Mouse (Mus musculus) midbrain, embryonic 10.5 days (tissue): ENCODE data around the gene Nadk2. TPM values are rescaled to one million over a fixed set of nuclear protein-coding genes. Genes with fewer than 3 reads are reported as not detected.

Source experiments
- DNase-seq: peaks from one replicate; pipeline ENCODE4 v3.0.0-alpha.2; 2017; ENCODE audit warnings: low spot score
- H3K27ac ChIP-seq: fragments of 300-500 bp; sonication (generic); replicated peaks from 2 replicates; pipeline ENCODE4 v1.5.1; 2016; ENCODE audit warnings: mild to moderate bottlenecking
- H3K27me3 ChIP-seq: fragments of 300-500 bp; sonication (generic); 2 replicates; pipeline ENCODE4 v1.6.1; 2016; ENCODE audit warnings: low read depth, mild to moderate bottlenecking; ENCODE audit not compliant: poor library complexity, severe bottlenecking
- H3K36me3 ChIP-seq: fragments of 300-500 bp; sonication (generic); 2 replicates; pipeline ENCODE4 v1.6.1; 2016; ENCODE audit warnings: mild to moderate bottlenecking, moderate library complexity
- H3K4me1 ChIP-seq: fragments of 300-500 bp; sonication (generic); 2 replicates; pipeline ENCODE4 v1.6.1; 2016
- H3K4me3 ChIP-seq: fragments of 300-500 bp; sonication (generic); 2 replicates; pipeline ENCODE4 v1.5.1; 2016; ENCODE audit warnings: mild to moderate bottlenecking, moderate library complexity
- H3K9me3 ChIP-seq: fragments of 300-500 bp; sonication (generic); replicated peaks from 2 replicates; pipeline ENCODE4 v1.6.1; 2016; ENCODE audit warnings: mild to moderate bottlenecking
- WGBS: fragments of 180-500 bp; shearing (Covaris S2); methylation state at CpG from one replicate; pipeline ENCODE4 v1.1.7; 2016; 5-methylcytosine and 5-hydroxymethylcytosine counted together
- polyA plus RNA-seq: library from polyadenylated mRNA; unstranded; fragments of >200 nt; fragmentation: Nextera tagmentation; extraction: Ambion mirVana; gene quantifications from 2 replicates; pipeline ENCODE4 v1.2.1, GENCODE M21; 2016

Gene Nadk2
- polyA plus RNA-seq, 1 experiment from 2014 or later, result 36.1 TPM

GRCm38 (mm10) chr15:9093598-9094365, 22.7 kb downstream of the Nadk2 start:
- H3K27me3 ChIP-seq, result no peaks in the 10 kb centered on the region
- no peak for DNase-seq
- no peak overlapping the region for H3K4me3 ChIP-seq
- H3K36me3 ChIP-seq, result peaks cover 78% of the 10 kb centered on the region
- H3K27ac ChIP-seq, result peak overlapping the region; percentile 46; the same call in 1 of the 2 replicates
- H3K4me1 ChIP-seq, result peaks cover 20% of the 10 kb centered on the region
- H3K9me3 ChIP-seq, result no peaks in the 10 kb centered on the region
- WGBS, result 76% methylated on average over 11 of the region's 11 CpGs

- peak overlapping the region; percentile 46 for H3K27ac ChIP-seq
- peak overlapping the region; percentile 16; the same call in 1 of the 2 replicates for H3K4me3 ChIP-seq
- H3K9me3 ChIP-seq, result no peaks in the 10 kb centered on the region
- WGBS, result 25% methylated on average over 13 of the region's 13 CpGs
- DNase-seq, result peak; percentile 57
- H3K27me3 ChIP-seq, result no peaks in the 10 kb centered on the region
- peaks cover 83% of the 10 kb centered on the region for H3K36me3 ChIP-seq
- peaks cover 15% of the 10 kb centered on the region for H3K4me1 ChIP-seq
Observed at GRCm38 (mm10) chr15:9094366-9094750, 23.3 kb downstream of the Nadk2 start.

- no peak overlapping the region for H3K4me3 ChIP-seq
- H3K27ac ChIP-seq, result no peak overlapping the region
- H3K4me1 ChIP-seq, result peaks cover 21% of the 10 kb centered on the region
- no peaks in the 10 kb centered on the region for H3K27me3 ChIP-seq
- no peaks in the 10 kb centered on the region for H3K9me3 ChIP-seq
- WGBS, result 94% methylated on average over 4 of the region's 4 CpGs
- H3K36me3 ChIP-seq, result peaks cover 87% of the 10 kb centered on the region
- DNase-seq, result no peak
Observed at GRCm38 (mm10) chr15:9096865-9097264, 25.8 kb downstream of the Nadk2 start.

- WGBS, result 83% methylated on average over 10 of the region's 10 CpGs
Observed at GRCm38 (mm10) chr15:9100446-9101077, 29.5 kb downstream of the Nadk2 start.

GRCm38 (mm10) chr15:9106303-9107074, 35.4 kb downstream of the Nadk2 start:
- no peak overlapping the region for H3K27ac ChIP-seq
- 93% methylated on average over 13 of the region's 13 CpGs for WGBS
- no peaks in the 10 kb centered on the region for H3K27me3 ChIP-seq
- no peak for DNase-seq
- no peak overlapping the region for H3K4me3 ChIP-seq
- H3K36me3 ChIP-seq, result peaks cover 80% of the 10 kb centered on the region
- no peaks in the 10 kb centered on the region for H3K9me3 ChIP-seq
- no peaks in the 10 kb centered on the region for H3K4me1 ChIP-seq

More at GRCm38 (mm10) chr15:9100446-9101077, 29.5 kb downstream of the Nadk2 start:
- no peaks in the 10 kb centered on the region for H3K9me3 ChIP-seq
- peaks cover 93% of the 10 kb centered on the region for H3K36me3 ChIP-seq
- peak overlapping the region; percentile 61; the same call in 1 of the 2 replicates for H3K27ac ChIP-seq
- no peaks in the 10 kb centered on the region for H3K27me3 ChIP-seq
- no peak overlapping the region for H3K4me3 ChIP-seq
- no peak for DNase-seq
- H3K4me1 ChIP-seq, result peaks cover 9% of the 10 kb centered on the region

GRCm38 (mm10) chr15:9110526-9111347, 39.7 kb downstream of the Nadk2 start:
- H3K4me3 ChIP-seq, result no peak overlapping the region
- no peaks in the 10 kb centered on the region for H3K27me3 ChIP-seq
- peaks cover 80% of the 10 kb centered on the region for H3K36me3 ChIP-seq
- no peak overlapping the region for H3K27ac ChIP-seq
- 91% methylated on average over 6 of the region's 6 CpGs for WGBS
- H3K9me3 ChIP-seq, result no peaks in the 10 kb centered on the region
- no peaks in the 10 kb centered on the region for H3K4me1 ChIP-seq
- no peak for DNase-seq

- Histone ChIP-seq H3K4me1 (no peaks in the 10 kb centered on the region), H3K9me3 (no peaks in the 10 kb centered on the region), H3K27me3 (no peaks in the 10 kb centered on the region), H3K4me3 (no peak overlapping the region), H3K36me3 (peaks cover 81% of the 10 kb centered on the region), H3K27ac (no peak overlapping the region)
- WGBS, result 90% methylated on average over 3 of the region's 3 CpGs
- DNase-seq, result peak; percentile 9
Observed at GRCm38 (mm10) chr15:9111648-9112047, 40.6 kb downstream of the Nadk2 start.

- Histone ChIP-seq H3K36me3 (peaks cover 82% of the 10 kb centered on the region), H3K4me3 (no peak overlapping the region), H3K27ac (no peak overlapping the region), H3K9me3 (no peaks in the 10 kb centered on the region), H3K4me1 (no peaks in the 10 kb centered on the region), H3K27me3 (no peaks in the 10 kb centered on the region)
- 92% methylated on average over 9 of the region's 9 CpGs for WGBS
- no peak for DNase-seq
Observed at GRCm38 (mm10) chr15:9113556-9113955, 42.5 kb downstream of the Nadk2 start.

- Histone ChIP-seq H3K36me3 (peaks cover 88% of the 10 kb centered on the region), H3K9me3 (no peaks in the 10 kb centered on the region), H3K27me3 (no peaks in the 10 kb centered on the region), H3K4me3 (no peak overlapping the region), H3K27ac (no peak overlapping the region), H3K4me1 (no peaks in the 10 kb centered on the region)
- 76% methylated on average over 4 of the region's 4 CpGs for WGBS
- no peak for DNase-seq
Observed at GRCm38 (mm10) chr15:9114131-9114530, 43.1 kb downstream of the Nadk2 start.

- no peak overlapping the region for H3K4me3 ChIP-seq
- H3K4me1 ChIP-seq, result no peaks in the 10 kb centered on the region
- WGBS, result 77% methylated on average over 5 of the region's 5 CpGs
- peaks cover 92% of the 10 kb centered on the region for H3K36me3 ChIP-seq
- no peak overlapping the region for H3K27ac ChIP-seq
- no peaks in the 10 kb centered on the region for H3K9me3 ChIP-seq
- no peak for DNase-seq
- H3K27me3 ChIP-seq, result no peaks in the 10 kb centered on the region
Observed at GRCm38 (mm10) chr15:9114599-9114998, 43.5 kb downstream of the Nadk2 start.

GRCm38 (mm10) chr15:9118852-9119251, 47.8 kb downstream of the Nadk2 start:
- no peaks in the 10 kb centered on the region for H3K4me1 ChIP-seq
- H3K9me3 ChIP-seq, result no peaks in the 10 kb centered on the region
- H3K27me3 ChIP-seq, result no peaks in the 10 kb centered on the region
- no peak overlapping the region for H3K27ac ChIP-seq
- peaks cover 100% of the 10 kb centered on the region for H3K36me3 ChIP-seq
- H3K4me3 ChIP-seq, result no peak overlapping the region
- 90% methylated on average over 4 of the region's 4 CpGs for WGBS
- no peak for DNase-seq

GRCm38 (mm10) chr15:9120081-9120480, 49.0 kb downstream of the Nadk2 start:
- Histone ChIP-seq H3K4me3 (no peak overlapping the region), H3K36me3 (peaks cover 100% of the 10 kb centered on the region), H3K4me1 (no peaks in the 10 kb centered on the region), H3K27ac (no peak overlapping the region), H3K9me3 (no peaks in the 10 kb centered on the region), H3K27me3 (no peaks in the 10 kb centered on the region)
- 98% methylated on average over 2 of the region's 2 CpGs for WGBS
- DNase-seq, result peak; percentile 49
